Mouse (Mus musculus) embryonic facial prominence, embryonic 15.5 days (tissue): Measurements from ENCODE around the gene Vpreb2. TPM values are rescaled to one million over a fixed set of nuclear protein-coding genes. Genes with fewer than 3 reads are reported as not detected.
"Not testable (repeated sequence)": the region's sequence is repeated elsewhere in the genome, so short reads cannot be mapped to it uniquely, and the experiment has no call there.

Experiments
- ATAC-seq: fragments of 200-750 bp; cut with Nextera tagmentation; 2 replicates; pipeline ENCODE4 v1.8.0; 2017; ENCODE audit warnings: low read depth, moderate TSS enrichment; ENCODE audit not compliant: insufficient number of reproducible peaks, low FRiP score, low TSS enrichment
- H3K27ac ChIP-seq: fragments of 300-500 bp; sonication (generic); replicated peaks from 2 replicates; pipeline ENCODE4 v1.5.1; 2015; ENCODE audit warnings: mild to moderate bottlenecking, inconsistent platforms
- H3K27me3 ChIP-seq: fragments of 300-500 bp; sonication (generic); 2 replicates; pipeline ENCODE4 v1.6.1; 2015; ENCODE audit warnings: inconsistent platforms
- H3K36me3 ChIP-seq: fragments of 300-500 bp; sonication (generic); 2 replicates; pipeline ENCODE4 v1.6.1; 2015; ENCODE audit warnings: mild to moderate bottlenecking, inconsistent platforms
- H3K4me1 ChIP-seq: fragments of 300-500 bp; sonication (generic); 2 replicates; pipeline ENCODE4 v1.6.1; 2015; ENCODE audit warnings: inconsistent platforms
- H3K4me2 ChIP-seq: fragments of 300-500 bp; sonication (generic); replicated peaks from 2 replicates; pipeline ENCODE4 v1.6.1; 2015; ENCODE audit warnings: mild to moderate bottlenecking, inconsistent platforms
- H3K4me3 ChIP-seq: fragments of 300-500 bp; sonication (generic); replicated peaks from 2 replicates; pipeline ENCODE4 v1.5.1; 2015; ENCODE audit warnings: mild to moderate bottlenecking, inconsistent platforms
- H3K9ac ChIP-seq: fragments of 300-500 bp; sonication (generic); 2 replicates; pipeline ENCODE4 v1.6.1; 2015; ENCODE audit warnings: inconsistent platforms
- H3K9me3 ChIP-seq: fragments of 300-500 bp; sonication (generic); replicated peaks from 2 replicates; pipeline ENCODE4 v1.6.1; 2016; ENCODE audit warnings: inconsistent platforms
- WGBS: fragments of 180-500 bp; shearing (Covaris S2); methylation state at CpG from one replicate; pipeline ENCODE4 v1.1.7; 2015; 5-methylcytosine and 5-hydroxymethylcytosine counted together
- polyA plus RNA-seq: library from polyadenylated mRNA; unstranded; fragments of >200 nt; fragmentation: Nextera tagmentation; extraction: Ambion mirVana; gene quantifications from 2 replicates; pipeline ENCODE4 v1.2.1, GENCODE M21; 2015

The Vpreb2 gene
- polyA plus RNA-seq, 1 experiment from 2014 or later: not detected

DNA sequence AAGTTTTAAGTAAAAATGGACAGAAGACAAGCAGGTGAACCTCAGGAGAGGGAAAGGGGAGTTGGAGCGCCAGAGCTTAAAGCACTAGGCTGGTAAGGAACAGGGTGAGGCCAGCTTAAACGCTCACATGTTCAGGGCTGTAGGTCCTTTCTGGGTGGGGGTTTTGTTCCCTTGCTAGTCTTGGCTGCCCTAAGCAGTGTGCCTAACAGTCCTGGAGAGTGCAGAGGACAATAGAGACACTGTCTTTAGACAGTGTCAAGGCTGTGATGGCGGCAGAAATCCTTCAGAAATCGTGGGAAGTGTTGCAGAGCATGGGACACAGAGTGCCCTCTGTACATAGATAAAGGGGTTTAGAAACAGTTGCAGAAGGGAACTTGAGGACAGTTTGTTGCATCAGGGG lies 30.2 kb upstream of the Vpreb2 start:
- WGBS: 31% methylated on average over 4 of the region's 4 CpGs
- Histone ChIP-seq H3K27me3 (no peaks in the 10 kb centered on the region), H3K27ac (no peak overlapping the region)

DNA sequence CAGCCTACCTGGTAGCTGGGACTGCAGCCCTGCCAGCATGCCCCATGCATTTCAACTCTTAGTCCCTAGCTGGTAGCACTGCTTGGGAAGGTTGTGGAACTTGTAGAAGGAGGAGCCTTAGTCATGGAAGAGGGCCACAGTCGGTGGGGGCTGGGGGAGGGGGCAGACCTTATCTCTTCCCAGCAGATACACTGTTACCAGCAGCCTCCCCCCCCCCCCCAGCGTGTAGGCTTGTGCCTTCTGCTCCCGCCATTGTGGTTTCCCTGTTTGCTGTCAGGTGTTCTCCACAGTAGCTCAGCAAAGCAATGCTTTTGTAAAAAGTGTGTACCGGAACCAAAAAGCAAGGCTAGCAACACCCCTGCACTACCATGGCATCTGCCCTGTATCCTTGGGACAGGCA lies 28.6 kb upstream of the Vpreb2 start:
- Histone ChIP-seq H3K27ac (no peak overlapping the region), H3K4me2 (no peak overlapping the region), H3K9me3 (no peaks in the 10 kb centered on the region), H3K4me3 (no peak overlapping the region), H3K27me3 (no peaks in the 10 kb centered on the region), H3K9ac (no peak overlapping the region), H3K36me3 (no peaks in the 10 kb centered on the region), H3K4me1 (0 out of 2 replicates have a peak, but pooled peaks cover 2% of the 10 kb centered on the region)
- no peak for ATAC-seq
- WGBS: 89% methylated on average over 4 of the region's 4 CpGs

More for the DNA sequence above, 30.2 kb upstream of the Vpreb2 start:
- ATAC-seq: no peak
- no peaks in the 10 kb centered on the region for H3K36me3 ChIP-seq
- no peak overlapping the region for H3K4me2 ChIP-seq
- no peak overlapping the region for H3K4me3 ChIP-seq
- no peaks in the 10 kb centered on the region for H3K9me3 ChIP-seq
- no peak overlapping the region for H3K9ac ChIP-seq
- H3K4me1 ChIP-seq: 0 out of 2 replicates have a peak, but pooled peaks cover 2% of the 10 kb centered on the region

DNA sequence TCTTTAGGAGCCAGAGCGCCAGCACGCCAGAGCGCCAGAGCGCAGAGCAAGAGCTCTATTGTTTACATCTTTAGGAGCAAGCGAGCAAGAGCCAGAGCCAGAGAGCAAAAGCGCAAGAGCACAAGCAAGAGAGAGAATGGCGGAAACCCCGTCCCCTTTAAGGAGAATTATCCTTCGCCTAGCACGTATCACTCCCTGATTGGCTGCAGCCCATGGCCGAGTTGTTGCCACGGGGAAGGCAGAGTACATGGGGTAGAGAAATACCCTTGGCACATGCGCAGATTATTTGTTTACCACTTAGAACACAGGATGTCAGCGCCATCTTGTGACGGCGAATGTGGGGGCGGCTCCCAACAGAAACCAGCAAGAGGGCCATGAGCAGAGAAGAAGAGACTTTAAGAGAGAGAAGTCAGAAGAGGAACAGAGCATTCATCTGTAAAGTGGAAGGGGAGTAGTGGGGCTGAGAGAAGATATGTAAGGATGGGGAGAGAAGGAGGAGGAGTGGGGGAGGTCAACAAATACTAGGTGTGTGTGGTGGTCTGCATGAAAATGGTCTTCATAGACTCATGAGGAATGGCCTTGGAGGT lies 24.1 kb upstream of the Vpreb2 start:
- not testable (repeated sequence) for ATAC-seq, H3K27ac ChIP-seq, H3K4me2 ChIP-seq, H3K4me1 ChIP-seq, H3K9ac ChIP-seq, H3K36me3 ChIP-seq, H3K9me3 ChIP-seq, H3K27me3 ChIP-seq, H3K4me3 ChIP-seq
- WGBS: 94% methylated on average over 17 of the region's 17 CpGs

DNA sequence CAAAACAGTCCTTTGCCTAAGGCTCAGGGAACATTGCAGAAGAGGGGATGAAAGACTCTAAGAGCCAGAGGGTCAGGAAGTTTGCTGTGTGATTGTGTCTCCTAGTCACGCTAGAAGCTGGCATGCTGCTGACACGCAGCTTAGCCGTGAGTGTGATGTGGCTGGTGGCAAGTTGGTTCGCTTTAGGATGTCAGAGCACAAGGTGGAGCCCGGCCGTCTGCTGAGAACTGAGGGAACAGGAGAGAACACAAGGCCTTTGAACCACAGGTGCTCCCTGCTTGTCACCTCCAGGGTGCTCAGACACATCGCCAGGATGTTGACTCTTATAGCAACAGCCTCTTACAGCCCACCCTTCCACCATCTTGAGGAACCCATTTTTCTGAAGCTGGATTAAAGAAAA lies 18.1 kb upstream of the Vpreb2 start:
- no peaks in the 10 kb centered on the region for H3K9me3 ChIP-seq
- H3K27ac ChIP-seq: no peak overlapping the region
- H3K9ac ChIP-seq: no peak overlapping the region
- H3K36me3 ChIP-seq: no peaks in the 10 kb centered on the region
- H3K4me3 ChIP-seq: no peak overlapping the region
- no peaks in the 10 kb centered on the region for H3K27me3 ChIP-seq
- no peaks in the 10 kb centered on the region for H3K4me1 ChIP-seq
- 72% methylated on average over 7 of the region's 7 CpGs for WGBS
- no peak overlapping the region for H3K4me2 ChIP-seq
- ATAC-seq: no peak

DNA sequence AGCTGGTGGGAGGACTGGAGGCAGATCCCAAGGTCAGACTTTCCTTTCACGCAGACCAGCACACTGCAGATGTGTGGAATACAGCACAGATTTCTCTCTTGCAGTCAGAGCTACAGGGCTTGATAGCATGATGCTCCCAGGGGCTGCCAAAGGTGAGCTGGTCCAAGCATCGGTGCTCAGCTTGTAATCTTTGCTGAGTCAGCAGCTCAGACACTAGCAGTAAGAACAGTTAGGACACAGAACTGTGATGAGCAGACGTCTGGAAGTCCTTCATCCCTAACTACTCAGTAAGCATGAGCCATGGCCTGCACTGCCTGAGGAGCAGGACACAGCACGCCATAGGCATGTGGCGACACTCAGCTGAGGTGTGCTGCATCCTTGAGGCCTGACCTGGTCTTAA lies 8.4 kb upstream of the Vpreb2 start:
- ATAC-seq: no peak
- Histone ChIP-seq H3K4me1 (no peaks in the 10 kb centered on the region), H3K27me3 (no peaks in the 10 kb centered on the region), H3K36me3 (no peaks in the 10 kb centered on the region), H3K27ac (no peak overlapping the region), H3K4me3 (no peak overlapping the region), H3K9me3 (no peaks in the 10 kb centered on the region), H3K4me2 (no peak overlapping the region), H3K9ac (no peak overlapping the region)
- WGBS: 70% methylated on average over 5 of the region's 5 CpGs

DNA sequence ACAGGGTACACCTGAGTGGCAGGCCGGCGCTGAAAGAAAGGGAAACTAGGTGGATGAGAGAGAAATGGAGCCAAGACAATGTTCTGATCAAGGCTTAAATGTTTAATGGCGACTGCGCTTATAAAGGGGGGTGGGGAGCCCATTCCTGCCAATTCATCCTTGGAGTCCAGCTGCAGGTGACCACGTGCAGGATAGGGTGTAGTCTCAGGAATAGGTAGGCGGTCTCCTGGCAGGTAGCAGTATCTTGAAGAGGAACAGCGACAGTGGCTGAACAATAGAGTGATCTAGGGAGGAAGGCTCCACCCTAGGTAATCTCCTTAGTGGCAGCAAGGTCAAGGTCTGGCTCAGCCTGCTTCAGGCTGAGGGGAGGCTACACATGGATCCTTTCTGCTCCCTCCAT lies 2.4 kb upstream of the Vpreb2 start:
- WGBS: 68% methylated on average over 7 of the region's 7 CpGs

DNA sequence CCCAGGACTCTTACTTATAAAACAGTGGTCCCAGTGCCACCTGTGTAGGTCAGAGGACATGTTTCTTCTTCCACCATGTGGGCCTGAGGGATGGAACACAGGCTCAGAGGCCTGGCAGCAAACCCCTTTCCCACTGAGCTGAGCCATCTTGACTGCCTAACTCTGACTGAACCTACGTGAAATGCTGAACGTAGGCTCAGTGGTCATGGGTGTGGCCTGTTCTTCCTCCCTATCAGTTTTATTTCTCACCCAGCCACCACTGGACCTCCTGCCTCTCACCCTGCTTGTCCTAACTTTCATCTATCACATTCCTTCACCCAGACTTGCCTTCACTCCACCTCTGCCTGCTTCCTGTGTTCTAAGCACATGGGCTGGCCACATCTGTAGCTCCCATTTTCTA lies 3.0 kb downstream of the Vpreb2 start:
- no peak overlapping the region for H3K9ac ChIP-seq
- H3K27me3 ChIP-seq: no peaks in the 10 kb centered on the region
- H3K4me1 ChIP-seq: no peaks in the 10 kb centered on the region
- no peaks in the 10 kb centered on the region for H3K36me3 ChIP-seq
- no peak overlapping the region for H3K27ac ChIP-seq
- no peak for ATAC-seq
- no peak overlapping the region for H3K4me3 ChIP-seq
- H3K4me2 ChIP-seq: no peak overlapping the region
- 75% methylated on average over 2 of the region's 2 CpGs for WGBS
- H3K9me3 ChIP-seq: no peaks in the 10 kb centered on the region

More for the DNA sequence above, 2.4 kb upstream of the Vpreb2 start:
- H3K4me3 ChIP-seq, H3K27me3 ChIP-seq, H3K4me1 ChIP-seq, H3K4me2 ChIP-seq, H3K9ac ChIP-seq, ATAC-seq, H3K9me3 ChIP-seq, H3K36me3 ChIP-seq, H3K27ac ChIP-seq: not testable (repeated sequence)

DNA sequence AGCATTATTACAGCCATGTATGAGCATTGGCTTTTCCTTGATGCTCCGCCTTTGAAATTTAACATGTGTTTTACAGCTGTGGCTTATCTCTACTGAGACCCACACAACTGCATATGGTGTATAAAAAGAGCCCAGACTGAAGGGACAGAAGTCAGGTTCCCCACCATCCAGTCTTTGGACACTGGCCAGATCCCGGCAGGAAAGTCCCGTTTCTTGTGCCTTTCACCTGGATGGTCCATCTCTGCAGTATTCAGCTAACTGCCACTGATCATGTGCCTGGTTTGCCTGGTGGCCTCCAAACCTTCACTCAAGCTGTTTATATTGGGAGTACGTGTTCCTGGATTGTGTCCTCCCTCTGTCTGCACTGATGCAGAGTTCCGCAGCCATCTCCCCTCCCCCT lies 4.0 kb downstream of the Vpreb2 start:
- Histone ChIP-seq H3K27ac (no peak overlapping the region), H3K27me3 (no peaks in the 10 kb centered on the region), H3K36me3 (no peaks in the 10 kb centered on the region), H3K9ac (no peak overlapping the region), H3K4me3 (no peak overlapping the region), H3K9me3 (no peaks in the 10 kb centered on the region), H3K4me1 (no peaks in the 10 kb centered on the region), H3K4me2 (no peak overlapping the region)
- 61% methylated on average over 5 of the region's 5 CpGs for WGBS
- ATAC-seq: no peak

DNA sequence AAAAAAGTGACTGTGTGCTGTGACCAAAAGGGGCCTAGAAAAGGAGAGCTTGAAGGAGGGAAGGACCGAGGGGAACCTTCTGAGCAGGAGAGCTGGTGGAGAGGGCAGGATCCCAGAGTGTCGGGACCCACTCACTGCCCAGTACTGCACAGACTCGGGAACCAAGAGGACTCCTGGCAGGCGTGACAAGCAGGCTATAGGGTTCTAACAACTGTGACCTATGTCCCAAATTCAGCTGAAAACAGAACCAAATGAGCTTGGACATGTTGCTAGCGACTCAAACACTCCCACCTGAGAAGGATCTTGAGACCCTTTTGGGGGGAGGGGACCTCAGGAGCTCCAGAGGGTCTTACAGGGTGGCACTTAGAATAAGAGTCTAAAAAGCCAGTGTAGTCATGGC lies 4.8 kb downstream of the Vpreb2 start:
- H3K27ac ChIP-seq: no peak overlapping the region
- H3K4me3 ChIP-seq: no peak overlapping the region
- no peak overlapping the region for H3K4me2 ChIP-seq
- no peaks in the 10 kb centered on the region for H3K4me1 ChIP-seq
- peaks cover 3% of the 10 kb centered on the region; the same call in 1 of the 2 replicates for H3K9me3 ChIP-seq
- no peak for ATAC-seq
- H3K9ac ChIP-seq: no peak overlapping the region
- H3K36me3 ChIP-seq: no peaks in the 10 kb centered on the region
- 65% methylated on average over 5 of the region's 5 CpGs for WGBS
- no peaks in the 10 kb centered on the region for H3K27me3 ChIP-seq

DNA sequence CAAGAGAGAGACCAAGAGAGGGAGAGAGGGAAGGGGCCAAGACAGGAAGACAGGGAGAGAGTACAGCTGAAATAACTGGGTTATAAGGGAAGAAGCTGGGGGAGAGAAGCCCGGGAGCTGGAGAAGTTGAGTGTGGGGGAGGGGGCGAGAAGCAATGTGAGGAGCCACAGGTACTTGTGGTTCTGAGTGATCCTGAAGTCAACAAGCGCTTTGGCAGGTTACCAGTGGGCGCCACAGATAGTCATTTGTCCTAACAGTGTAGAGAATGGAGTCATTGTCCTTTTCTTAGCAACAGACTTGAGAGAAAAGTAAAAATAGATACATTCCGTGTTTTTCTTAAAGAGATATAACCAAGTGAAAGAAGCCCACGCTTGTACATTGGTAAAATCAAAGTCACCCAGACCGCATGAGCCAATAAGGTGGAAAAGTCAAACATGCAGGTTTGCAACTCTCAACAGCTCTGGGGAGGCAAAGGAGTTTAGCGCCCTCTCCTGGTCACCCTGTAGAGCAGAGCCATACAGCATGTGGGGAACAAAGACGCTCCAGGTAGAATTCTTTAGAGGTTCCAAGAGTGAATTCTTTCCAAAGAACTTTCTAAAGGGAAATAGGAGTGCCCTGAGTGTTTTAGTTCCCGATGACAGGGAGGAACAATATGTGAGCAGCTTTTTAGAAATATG lies 6.4 kb downstream of the Vpreb2 start:
- no peak overlapping the region for H3K4me2 ChIP-seq
- H3K4me1 ChIP-seq: no peaks in the 10 kb centered on the region
- H3K36me3 ChIP-seq: no peaks in the 10 kb centered on the region
- ATAC-seq: no peak
- no peak overlapping the region for H3K4me3 ChIP-seq
- 50% methylated on average over 10 of the region's 10 CpGs for whole genome bisulfite sequencing
- H3K9me3 ChIP-seq: peaks cover 5% of the 10 kb centered on the region; the same call in 1 of the 2 replicates
- H3K27me3 ChIP-seq: no peaks in the 10 kb centered on the region
- H3K9ac ChIP-seq: no peak overlapping the region
- H3K27ac ChIP-seq: no peak overlapping the region

DNA sequence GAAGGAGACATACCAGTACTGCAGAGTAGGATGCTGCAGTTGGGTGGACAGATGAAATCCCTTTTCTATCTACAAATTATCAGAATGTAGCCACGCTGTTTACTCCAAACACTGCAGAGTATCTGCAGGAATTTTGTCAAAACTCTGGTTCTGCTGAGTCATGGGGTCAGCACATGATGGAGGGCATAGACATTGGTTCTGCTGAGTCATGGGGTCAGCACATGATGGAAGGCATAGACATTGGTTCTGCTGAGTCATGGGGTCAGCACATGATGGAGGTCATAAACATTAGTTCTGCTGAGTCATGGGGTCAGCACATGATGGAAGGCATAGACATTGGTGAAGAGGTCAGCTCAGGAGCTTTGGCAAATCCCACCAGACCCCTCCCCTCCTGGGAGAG lies 7.5 kb downstream of the Vpreb2 start:
- no peak for ATAC-seq
- 81% methylated on average over 1 of the region's 1 CpGs for WGBS
- Histone ChIP-seq H3K36me3 (no peaks in the 10 kb centered on the region), H3K27me3 (no peaks in the 10 kb centered on the region), H3K9me3 (peaks cover 5% of the 10 kb centered on the region; the same call in 1 of the 2 replicates), H3K9ac (no peak overlapping the region), H3K4me2 (no peak overlapping the region), H3K4me3 (no peak overlapping the region), H3K4me1 (no peaks in the 10 kb centered on the region), H3K27ac (no peak overlapping the region)

DNA sequence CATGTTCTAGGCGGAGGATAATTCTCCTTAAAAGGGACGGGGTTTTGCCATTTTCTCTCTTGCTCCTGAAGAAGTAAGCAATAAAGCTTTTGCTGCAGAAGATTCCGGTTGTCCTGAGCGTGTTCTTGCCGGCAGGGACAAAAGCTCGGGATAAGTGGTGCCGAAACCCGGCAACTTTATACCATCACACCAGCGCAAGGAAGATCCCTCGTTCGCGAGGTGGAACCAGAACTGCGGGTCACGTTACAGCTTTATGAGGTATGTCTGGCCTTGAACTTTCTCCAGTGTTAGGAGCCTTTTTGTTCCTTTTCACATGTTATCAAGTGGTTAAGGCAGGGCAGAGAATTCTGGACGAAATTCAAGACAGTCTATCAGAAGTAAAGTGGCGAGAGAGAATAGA lies 12.1 kb downstream of the Vpreb2 start:
- H3K9me3 ChIP-seq, H3K9ac ChIP-seq, ATAC-seq, H3K4me3 ChIP-seq, H3K4me2 ChIP-seq, H3K27me3 ChIP-seq, H3K27ac ChIP-seq, H3K36me3 ChIP-seq, H3K4me1 ChIP-seq: not testable (repeated sequence)
- 93% methylated on average over 16 of the region's 16 CpGs for WGBS
